Mouse (Mus musculus) CD4-positive, CD25-positive, alpha-beta regulatory T cell, adult 4 months (primary cell): Measurements from ENCODE around the gene Pcgf3. TPM values are rescaled to one million over a fixed set of nuclear protein-coding genes. Genes with fewer than 3 reads are reported as not detected.

Experiments
- polyA plus RNA-seq, 2 experiments: library from polyadenylated mRNA; unstranded; fragments of 100-300 nt; shearing (Covaris generic); gene quantifications; one replicate each; pipeline ENCODE4 v1.2.1; 2017

The Pcgf3 gene
- polyA plus RNA-seq, 2 experiments from 2014 or later, result 3.2 to 3.6 TPM

Other genes with a start within 250 kb of the Pcgf3 start
- gene Dr1, start 192.3 kb upstream of the Pcgf3 start, polyA plus RNA-seq, result 10 to 100 TPM; 33.0 to 36.0 TPM
- 1 to 10 TPM; 2.7 to 5.7 TPM for gene Pigg, start 148.6 kb upstream of the Pcgf3 start, polyA plus RNA-seq
- gene Gm42517, start 93.3 kb upstream of the Pcgf3 start, polyA plus RNA-seq, result not detected
- gene Pde6b, start 72.8 kb upstream of the Pcgf3 start, polyA plus RNA-seq, result 1 to 10 TPM; 1.5 to 1.8 TPM
- gene Atp5k, start 26.8 kb upstream of the Pcgf3 start, polyA plus RNA-seq, result 100 to 1,000 TPM; 145 to 234 TPM
- gene Mfsd7a, start 12.3 kb upstream of the Pcgf3 start, polyA plus RNA-seq, result not detected
- gene Cplx1, start 88.8 kb downstream of the Pcgf3 start, polyA plus RNA-seq, result not detected
- 100 to 1,000 TPM in 1 of 2 experiments, 10 to 100 TPM in 1; 65.0 to 101 TPM for gene Gak, start 168.5 kb downstream of the Pcgf3 start, polyA plus RNA-seq
- gene Tmem175, start 168.5 kb downstream of the Pcgf3 start, polyA plus RNA-seq, result 10 to 100 TPM; 38.6 to 56.7 TPM
- 10 to 100 TPM; 22.1 to 56.4 TPM for gene Idua, start 199.1 kb downstream of the Pcgf3 start, polyA plus RNA-seq
- 1 to 10 TPM; 5.2 to 7.0 TPM for gene Dgkq, start 208.4 kb downstream of the Pcgf3 start, polyA plus RNA-seq
- gene Slc26a1, start 214.3 kb downstream of the Pcgf3 start, polyA plus RNA-seq, result under 1 TPM; 0.16 to 0.20 TPM
- under 1 TPM in 1 of 2 experiments, not detected in 1; 0.67 TPM for gene Fgfrl1, start 231.2 kb downstream of the Pcgf3 start, polyA plus RNA-seq